Mouse (Mus musculus): ENCODE data around the gene Esyt2. TPM values are rescaled to one million over a fixed set of nuclear protein-coding genes. Genes with fewer than 3 reads are reported as not detected.
A peak's percentile ranks its signal among the peaks of the same experiment; 100 is the strongest.

Gene Esyt2
- total RNA-seq (2014; rRNA removed) (33.9 and 36.7 TPM in 2 replicates), polyA plus RNA-seq (2015; fragmentation: Nextera tagmentation; extraction: Ambion mirVana) (8.6 and 8.9 TPM in 2 replicates)

GRCm38 (mm10) chr12:116280653-116281364, at the start of gene Esyt2:
Gene Esyt2 (plus strand): TSS chr12:116281196.
- no peaks in the 10 kb centered on the region for H3K36me3 ChIP-seq (ENCODE audit: insufficient read depth, low read length)
- under 1% methylated on average over 51 of the region's 68 CpGs for WGBS

GRCm38 (mm10) chr12:116231612-116232011, 49.4 kb upstream of the Esyt2 start:
- H3K4me3 ChIP-seq (ENCODE audit: low read length): no peak overlapping the region
- H3K4me2 ChIP-seq (ENCODE audit: low read depth, low read length): no peak overlapping the region
- DNase-seq (ENCODE audit: low spot score) (peak; percentile 53), ATAC-seq (no peak)
- TF ChIP-seq CTCF (IDR thresholded peaks at IDR 0.05; ENCODE audit: low read depth): no peak
- 61% methylated on average over 12 of the region's 12 CpGs for WGBS
- no peak overlapping the region for H3K27ac ChIP-seq
- H3K9me3 ChIP-seq (ENCODE audit: low read length): no peaks in the 10 kb centered on the region
- no peak overlapping the region for H3K9ac ChIP-seq (replicated peaks; ENCODE audit: low read length)
- H3K4me1 ChIP-seq (ENCODE audit: insufficient read depth, low read length): no peaks in the 10 kb centered on the region
- H3K36me3 ChIP-seq (ENCODE audit: insufficient read depth, low read length): no peaks in the 10 kb centered on the region
- no peaks in the 10 kb centered on the region for H3K27me3 ChIP-seq (ENCODE audit: insufficient read depth, low read length)

More at GRCm38 (mm10) chr12:116280653-116281364, at the start of gene Esyt2:
- Histone ChIP-seq H3K4me3 (ENCODE audit: low read length) (peak within 1 kb of the TSS; percentile 98), H3K9me3 (ENCODE audit: low read length) (no peaks in the 10 kb centered on the region), H3K9ac (replicated peaks; ENCODE audit: low read length) (peak within 1 kb of the TSS; percentile 92), H3K4me2 (ENCODE audit: low read depth, low read length) (peak within 1 kb of the TSS; percentile 95), H3K27me3 (ENCODE audit: insufficient read depth, low read length) (no peaks in the 10 kb centered on the region), H3K4me1 (ENCODE audit: insufficient read depth, low read length) (0 out of 2 replicates have a peak, but pooled peaks cover 4% of the 10 kb centered on the region), H3K27ac (peak within 1 kb of the TSS; percentile 96)
- peak; percentile 47 for TF ChIP-seq CTCF (IDR thresholded peaks at IDR 0.05; ENCODE audit: low read depth)
- peak; percentile 98 for ATAC-seq
- DNase-seq (ENCODE audit: low spot score): peak; percentile 100

GRCm38 (mm10) chr12:116232061-116232460, 48.9 kb upstream of the Esyt2 start:
- Histone ChIP-seq H3K9ac (replicated peaks; ENCODE audit: low read length) (no peak overlapping the region), H3K9me3 (ENCODE audit: low read length) (no peaks in the 10 kb centered on the region), H3K36me3 (ENCODE audit: insufficient read depth, low read length) (no peaks in the 10 kb centered on the region), H3K4me3 (ENCODE audit: low read length) (no peak overlapping the region), H3K4me1 (ENCODE audit: insufficient read depth, low read length) (no peaks in the 10 kb centered on the region), H3K27ac (no peak overlapping the region), H3K4me2 (ENCODE audit: low read depth, low read length) (no peak overlapping the region), H3K27me3 (ENCODE audit: insufficient read depth, low read length) (no peaks in the 10 kb centered on the region)
- no peak for TF ChIP-seq CTCF (IDR thresholded peaks at IDR 0.05; ENCODE audit: low read depth)
- WGBS: 89% methylated on average over 1 of the region's 1 CpGs
- DNase-seq (ENCODE audit: low spot score) (no peak), ATAC-seq (no peak)

GRCm38 (mm10) chr12:116235356-116235755, 45.6 kb upstream of the Esyt2 start:
- Histone ChIP-seq H3K27me3 (ENCODE audit: insufficient read depth, low read length) (no peaks in the 10 kb centered on the region), H3K36me3 (ENCODE audit: insufficient read depth, low read length) (no peaks in the 10 kb centered on the region), H3K9ac (replicated peaks; ENCODE audit: low read length) (no peak overlapping the region), H3K4me3 (ENCODE audit: low read length) (no peak overlapping the region), H3K9me3 (ENCODE audit: low read length) (no peaks in the 10 kb centered on the region), H3K4me2 (ENCODE audit: low read depth, low read length) (no peak overlapping the region), H3K27ac (no peak overlapping the region), H3K4me1 (ENCODE audit: insufficient read depth, low read length) (no peaks in the 10 kb centered on the region)
- TF ChIP-seq CTCF (IDR thresholded peaks at IDR 0.05; ENCODE audit: low read depth): peak; percentile 42; the same call in 1 of the 2 replicates
- WGBS: 84% methylated on average over 4 of the region's 4 CpGs
- ATAC-seq (no peak), DNase-seq (ENCODE audit: low spot score) (no peak)

DNA sequence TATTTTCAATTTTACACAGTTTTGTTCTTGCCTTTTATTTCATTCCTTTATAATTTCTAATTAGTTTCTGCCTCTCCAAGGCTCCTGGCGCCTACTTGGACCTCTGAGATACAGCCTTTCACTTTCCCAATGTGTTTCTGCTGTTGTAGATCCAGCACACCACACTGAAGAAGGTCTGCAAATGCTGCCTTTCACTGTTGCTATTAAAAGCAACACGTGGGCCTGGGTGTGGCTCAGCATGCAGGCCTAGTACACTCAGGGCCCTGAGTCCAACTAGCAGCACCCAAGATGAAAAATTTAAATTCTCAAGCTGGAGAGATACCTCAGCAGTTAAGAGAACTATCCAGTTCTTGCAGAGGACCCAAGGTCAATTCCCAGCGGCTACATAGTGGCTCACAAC, 44.3 kb upstream of the Esyt2 start:
- H3K9ac ChIP-seq (replicated peaks; ENCODE audit: low read length): no peak overlapping the region
- peaks cover 9% of the 10 kb centered on the region; the same call in 1 of the 2 replicates for H3K36me3 ChIP-seq (ENCODE audit: insufficient read depth, low read length)
- ATAC-seq: no peak
- no peaks in the 10 kb centered on the region for H3K4me1 ChIP-seq (ENCODE audit: insufficient read depth, low read length)
- H3K27ac ChIP-seq: no peak overlapping the region
- WGBS: 88% methylated on average over 3 of the region's 3 CpGs
- H3K9me3 ChIP-seq (ENCODE audit: low read length): no peaks in the 10 kb centered on the region
- DNase-seq (ENCODE audit: low spot score): no peak
- TF ChIP-seq CTCF (IDR thresholded peaks at IDR 0.05; ENCODE audit: low read depth): no peak
- H3K27me3 ChIP-seq (ENCODE audit: insufficient read depth, low read length): no peaks in the 10 kb centered on the region
- no peak overlapping the region for H3K4me3 ChIP-seq (ENCODE audit: low read length)
- H3K4me2 ChIP-seq (ENCODE audit: low read depth, low read length): no peak overlapping the region

DNA sequence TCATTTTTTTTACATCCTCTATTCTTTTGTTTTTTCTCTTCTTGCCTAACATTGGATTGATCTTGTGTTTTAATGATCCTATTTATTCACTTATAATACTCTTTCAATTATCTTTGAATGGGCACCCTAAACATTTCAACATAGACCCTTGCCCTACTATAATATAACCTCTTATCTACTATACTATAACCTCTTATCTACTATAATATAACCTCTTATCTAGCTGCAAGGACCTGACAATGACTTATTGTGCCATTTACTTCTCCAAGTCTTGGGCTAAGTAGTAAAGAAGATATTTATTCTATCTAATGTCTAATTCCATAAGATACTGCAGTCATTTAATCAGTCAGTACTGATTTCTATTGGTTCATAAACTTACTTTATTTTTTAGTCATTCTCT, 42.6 kb upstream of the Esyt2 start:
- H3K4me1 ChIP-seq (ENCODE audit: insufficient read depth, low read length): no peaks in the 10 kb centered on the region
- H3K4me3 ChIP-seq (ENCODE audit: low read length): no peak overlapping the region
- H3K9ac ChIP-seq (replicated peaks; ENCODE audit: low read length): no peak overlapping the region
- H3K27me3 ChIP-seq (ENCODE audit: insufficient read depth, low read length): no peaks in the 10 kb centered on the region
- peaks cover 9% of the 10 kb centered on the region; the same call in 1 of the 2 replicates for H3K36me3 ChIP-seq (ENCODE audit: insufficient read depth, low read length)
- TF ChIP-seq CTCF (IDR thresholded peaks at IDR 0.05; ENCODE audit: low read depth): no peak
- no peaks in the 10 kb centered on the region for H3K9me3 ChIP-seq (ENCODE audit: low read length)
- no peak overlapping the region for H3K4me2 ChIP-seq (ENCODE audit: low read depth, low read length)
- no peak overlapping the region for H3K27ac ChIP-seq
- DNase-seq (ENCODE audit: low spot score): no peak
- ATAC-seq: no peak

GRCm38 (mm10) chr12:116238803-116239202, 42.2 kb upstream of the Esyt2 start:
- WGBS: 70% methylated on average over 3 of the region's 3 CpGs
- DNase-seq (ENCODE audit: low spot score): no peak
- H3K27ac ChIP-seq: no peak overlapping the region
- no peak overlapping the region for H3K4me2 ChIP-seq (ENCODE audit: low read depth, low read length)
- H3K4me3 ChIP-seq (ENCODE audit: low read length): no peak overlapping the region
- TF ChIP-seq CTCF (IDR thresholded peaks at IDR 0.05; ENCODE audit: low read depth): no peak
- peaks cover 9% of the 10 kb centered on the region; the same call in 1 of the 2 replicates for H3K36me3 ChIP-seq (ENCODE audit: insufficient read depth, low read length)
- no peaks in the 10 kb centered on the region for H3K4me1 ChIP-seq (ENCODE audit: insufficient read depth, low read length)
- no peaks in the 10 kb centered on the region for H3K27me3 ChIP-seq (ENCODE audit: insufficient read depth, low read length)
- no peak overlapping the region for H3K9ac ChIP-seq (replicated peaks; ENCODE audit: low read length)
- no peaks in the 10 kb centered on the region for H3K9me3 ChIP-seq (ENCODE audit: low read length)
- ATAC-seq: no peak
